ENCODE assay signal across 19 mouse cellular contexts in the genomic region with DNA sequence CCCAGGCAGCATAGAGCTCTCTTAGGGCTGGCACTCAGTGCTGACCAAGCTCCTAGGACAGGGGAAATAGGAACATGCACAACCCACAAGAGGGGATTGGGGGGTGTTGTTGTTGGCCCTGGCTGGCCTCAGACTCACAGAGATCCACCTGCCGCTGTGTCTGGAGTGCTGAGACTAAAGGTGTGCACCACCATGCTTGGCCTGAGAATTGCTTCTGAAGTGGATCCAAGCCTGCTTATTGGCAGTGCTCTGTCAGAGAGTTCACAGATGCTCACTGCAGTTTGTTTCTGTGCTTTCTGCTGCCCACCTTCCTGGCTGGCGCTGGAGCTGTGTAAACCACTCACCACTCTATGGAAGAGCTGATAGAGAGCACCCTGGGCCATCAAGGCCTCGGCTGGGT.
"Had no signal": no experiment of that assay in that cellular context is flagged by ENCODE, and none has a peak within 500 bp of the region (broad histone marks: within the 10 kb centered on the region; RNA-seq: fewer than 3 reads in every experiment).

No protein-coding gene starts in this region.

- H3K4me1 ChIP-seq: midbrain, embryonic 13.5 days; midbrain, embryonic 15.5 days; neural tube, embryonic 13.5 days; neural tube, embryonic 15.5 days had no signal

- H3K4me3 ChIP-seq: megakaryocyte, embryonic 14.5 days; midbrain, embryonic 13.5 days; midbrain, embryonic 15.5 days; myocyte; neural tube, embryonic 13.5 days; neural tube, embryonic 15.5 days had no signal

- DNase-seq: lung, adult 18-20 months; lung, embryonic 14.5 days; lung, postnatal 10 days; lung, postnatal 36 days; retina, postnatal 1 day; right cerebral cortex, adult 18-20 months; right cerebral cortex, postnatal 25 days; right cerebral cortex, postnatal 4 days; spleen, adult 18-20 months; thymus, adult 18-20 months; thymus, postnatal 14 days; thymus, postnatal 36 days had no signal

- H3K27ac ChIP-seq: macrophage; midbrain, embryonic 13.5 days; midbrain, embryonic 15.5 days; neural tube, embryonic 13.5 days; neural tube, embryonic 15.5 days had no signal

- H3K27me3 ChIP-seq: megakaryocyte, embryonic 14.5 days; midbrain, embryonic 13.5 days; midbrain, embryonic 15.5 days; neural tube, embryonic 13.5 days; neural tube, embryonic 15.5 days had no signal
